Mouse (Mus musculus) heart, embryonic 11.5 days (tissue): ENCODE measurements at regions not wholly inside any gene's neighbourhood (a gene's known extent, or its start where the extent isn't known, plus 50 kb on each side); places are given as distances from the start of the nearest gene placed in this dataset.

ENCODE experiments used
- ATAC-seq: fragments of 200-750 bp; cut with Nextera tagmentation; replicated peaks from 2 replicates; pipeline ENCODE4 v1.8.0; 2017; ENCODE audit warnings: moderate library complexity; ENCODE audit not compliant: insufficient number of reproducible peaks, low FRiP score, low TSS enrichment
- H3K27ac ChIP-seq: fragments of 300-500 bp; sonication (generic); 2 replicates; pipeline ENCODE4 v1.5.1; 2014; ENCODE audit warnings: mild to moderate bottlenecking, low read depth, low read length
- H3K27me3 ChIP-seq: fragments of 300-500 bp; sonication (generic); 2 replicates; pipeline ENCODE4 v1.6.1; 2014; ENCODE audit warnings: mild to moderate bottlenecking, low read length, mixed read lengths; ENCODE audit not compliant: control insufficient read depth, insufficient read depth
- H3K36me3 ChIP-seq: fragments of 300-500 bp; sonication (generic); 2 replicates; pipeline ENCODE4 v1.6.1; 2014; ENCODE audit warnings: mild to moderate bottlenecking, low read length, moderate library complexity, mixed read lengths; ENCODE audit not compliant: control insufficient read depth, insufficient read depth
- H3K4me1 ChIP-seq: fragments of 300-500 bp; sonication (generic); 2 replicates; pipeline ENCODE4 v1.6.1; 2014; ENCODE audit warnings: low read length; ENCODE audit not compliant: control insufficient read depth, insufficient read depth
- H3K4me2 ChIP-seq: fragments of 300-500 bp; sonication (generic); 2 replicates; pipeline ENCODE4 v1.6.1; 2014; ENCODE audit warnings: mild to moderate bottlenecking, moderate library complexity
- H3K4me3 ChIP-seq: fragments of 300-500 bp; sonication (generic); 2 replicates; pipeline ENCODE4 v1.5.1; 2014; ENCODE audit warnings: low read depth, low read length
- H3K9ac ChIP-seq: fragments of 300-500 bp; sonication (generic); 2 replicates; pipeline ENCODE4 v1.6.1; 2014; ENCODE audit warnings: mild to moderate bottlenecking, low read depth, low read length, moderate library complexity
- H3K9me3 ChIP-seq: fragments of 300-500 bp; sonication (generic); replicated peaks from 2 replicates; pipeline ENCODE4 v1.6.1; 2016; ENCODE audit warnings: low read length; ENCODE audit not compliant: control insufficient read depth
- WGBS: fragments of 180-500 bp; shearing (Covaris S2); extraction: QIAGEN DNeasy Blood & Tissue Kit; methylation state at CpG from one replicate; pipeline ENCODE4 v1.1.7; 2014; ENCODE audit not compliant: insufficient replicate concordance; 5-methylcytosine and 5-hydroxymethylcytosine counted together

DNA sequence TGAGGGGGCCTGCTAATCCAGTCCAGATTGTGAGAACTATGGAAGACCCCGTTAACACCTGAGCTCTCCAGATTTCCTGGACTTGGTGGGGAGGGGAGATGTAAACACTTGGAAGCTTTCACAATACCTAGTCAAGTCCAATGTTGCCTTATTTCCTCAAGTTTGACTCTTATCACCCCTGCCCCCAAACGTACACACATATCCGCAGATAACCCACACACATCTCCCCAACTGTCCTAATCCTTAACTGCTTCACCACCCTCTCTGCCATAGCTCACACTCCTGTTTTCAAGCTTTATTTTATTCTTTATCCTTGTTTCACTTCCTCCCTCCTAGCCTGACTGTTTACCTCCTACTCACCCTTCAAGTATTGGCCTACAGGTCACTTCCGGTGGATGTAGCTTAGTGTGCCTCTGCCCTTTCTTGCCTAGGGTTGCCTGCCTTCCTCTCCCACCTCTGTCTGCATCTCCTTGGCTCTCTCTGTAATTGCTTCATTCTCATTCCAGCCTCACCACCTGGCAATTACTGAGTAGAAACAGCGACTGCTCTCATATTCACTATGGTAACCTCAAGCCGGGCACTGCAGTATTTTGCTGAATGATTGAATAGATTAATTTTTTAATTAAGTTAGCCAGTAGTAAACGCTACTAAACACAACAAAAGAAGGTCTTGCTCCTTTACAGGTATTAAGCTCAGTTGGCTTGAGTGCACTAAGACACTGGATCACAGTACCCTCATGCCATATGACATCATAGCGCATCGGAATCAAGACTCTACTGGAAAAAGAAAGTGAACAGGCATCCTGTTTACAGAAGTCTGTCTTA lies 125.3 kb upstream of the Cpeb2 start:
- Histone ChIP-seq H3K4me2 (no peak overlapping the region), H3K27me3 (no peaks in the 10 kb centered on the region), H3K36me3 (no peaks in the 10 kb centered on the region), H3K9me3 (no peaks in the 10 kb centered on the region), H3K27ac (no peak overlapping the region), H3K9ac (no peak overlapping the region), H3K4me1 (0 out of 2 replicates have a peak, but pooled peaks cover 3% of the 10 kb centered on the region), H3K4me3 (no peak overlapping the region)
- 77% methylated on average over 9 of the region's 9 CpGs for WGBS
- ATAC-seq: no peak

DNA sequence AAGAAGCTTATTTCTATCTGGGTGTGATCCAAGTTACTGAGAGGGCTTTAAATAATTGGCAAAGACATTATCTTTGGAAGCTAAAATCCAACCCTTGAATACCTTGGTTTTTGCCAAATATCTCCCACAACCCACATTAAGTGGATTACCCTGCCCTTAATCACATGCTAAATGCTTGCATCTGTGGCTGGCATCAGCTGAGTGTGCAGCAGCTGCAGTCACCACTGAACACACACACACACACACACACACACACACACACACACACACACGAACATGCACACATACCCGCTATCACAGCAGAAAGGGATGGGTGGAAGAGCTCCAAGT lies 124.7 kb upstream of the Cpeb2 start:
- no peak overlapping the region for H3K27ac ChIP-seq
- no peaks in the 10 kb centered on the region for H3K27me3 ChIP-seq
- 0 out of 2 replicates have a peak, but pooled peaks cover 3% of the 10 kb centered on the region for H3K4me1 ChIP-seq
- no peaks in the 10 kb centered on the region for H3K9me3 ChIP-seq
- no peak overlapping the region for H3K4me2 ChIP-seq
- no peak for ATAC-seq
- no peak overlapping the region for H3K4me3 ChIP-seq
- WGBS: 80% methylated on average over 2 of the region's 2 CpGs
- H3K36me3 ChIP-seq: no peaks in the 10 kb centered on the region
- H3K9ac ChIP-seq: no peak overlapping the region

DNA sequence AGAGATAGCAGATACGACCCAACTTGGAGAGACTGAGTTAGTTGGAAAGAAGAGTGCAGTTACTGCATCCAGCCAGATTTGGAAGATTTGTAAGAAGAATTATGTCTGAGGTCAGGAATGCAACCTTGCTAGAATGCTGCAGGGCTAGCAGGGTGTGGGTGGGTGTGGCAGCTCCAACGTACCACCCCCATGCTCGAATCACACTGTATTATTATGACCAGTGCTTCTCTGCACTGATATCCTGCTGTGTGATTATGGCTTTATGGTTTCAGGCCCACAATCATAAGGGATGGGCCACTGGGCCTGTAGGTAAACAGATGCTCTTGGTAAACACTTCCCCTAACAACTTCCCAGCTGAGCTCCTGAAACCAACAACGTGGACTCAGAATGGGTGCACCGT lies 122.8 kb upstream of the Cpeb2 start:
- no peak overlapping the region for H3K27ac ChIP-seq
- 75% methylated on average over 5 of the region's 5 CpGs for WGBS
- H3K9me3 ChIP-seq: no peaks in the 10 kb centered on the region
- no peak overlapping the region for H3K9ac ChIP-seq
- ATAC-seq: no peak
- no peak overlapping the region for H3K4me3 ChIP-seq
- 0 out of 2 replicates have a peak, but pooled peaks cover 7% of the 10 kb centered on the region for H3K4me1 ChIP-seq
- no peaks in the 10 kb centered on the region for H3K36me3 ChIP-seq
- H3K27me3 ChIP-seq: no peaks in the 10 kb centered on the region
- H3K4me2 ChIP-seq: no peak overlapping the region

DNA sequence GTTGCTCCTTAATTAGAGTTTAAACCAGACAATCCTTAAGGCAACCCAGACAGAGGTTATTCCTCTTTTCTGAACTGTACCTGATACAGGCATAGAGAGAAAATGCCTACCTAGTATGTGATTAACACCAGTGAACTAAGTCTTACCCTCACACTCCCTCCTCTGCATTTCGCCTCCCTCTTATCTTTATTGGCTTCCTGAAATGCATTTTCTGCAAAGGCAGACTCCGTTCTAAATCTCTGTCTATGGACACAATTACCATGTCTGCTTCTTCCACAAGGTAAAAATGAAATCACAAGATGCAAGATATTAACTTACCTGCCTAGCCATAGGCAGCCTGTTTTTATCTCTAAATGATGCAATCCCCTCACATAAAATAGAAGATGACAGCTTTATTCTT lies 121.2 kb upstream of the Cpeb2 start:
- Histone ChIP-seq H3K9me3 (no peaks in the 10 kb centered on the region), H3K36me3 (no peaks in the 10 kb centered on the region), H3K9ac (no peak overlapping the region), H3K4me1 (0 out of 2 replicates have a peak, but pooled peaks cover 7% of the 10 kb centered on the region), H3K27me3 (no peaks in the 10 kb centered on the region), H3K27ac (no peak overlapping the region), H3K4me3 (no peak overlapping the region), H3K4me2 (no peak overlapping the region)
- ATAC-seq: no peak
- 19% methylated on average over 2 of the region's 2 CpGs for WGBS

DNA sequence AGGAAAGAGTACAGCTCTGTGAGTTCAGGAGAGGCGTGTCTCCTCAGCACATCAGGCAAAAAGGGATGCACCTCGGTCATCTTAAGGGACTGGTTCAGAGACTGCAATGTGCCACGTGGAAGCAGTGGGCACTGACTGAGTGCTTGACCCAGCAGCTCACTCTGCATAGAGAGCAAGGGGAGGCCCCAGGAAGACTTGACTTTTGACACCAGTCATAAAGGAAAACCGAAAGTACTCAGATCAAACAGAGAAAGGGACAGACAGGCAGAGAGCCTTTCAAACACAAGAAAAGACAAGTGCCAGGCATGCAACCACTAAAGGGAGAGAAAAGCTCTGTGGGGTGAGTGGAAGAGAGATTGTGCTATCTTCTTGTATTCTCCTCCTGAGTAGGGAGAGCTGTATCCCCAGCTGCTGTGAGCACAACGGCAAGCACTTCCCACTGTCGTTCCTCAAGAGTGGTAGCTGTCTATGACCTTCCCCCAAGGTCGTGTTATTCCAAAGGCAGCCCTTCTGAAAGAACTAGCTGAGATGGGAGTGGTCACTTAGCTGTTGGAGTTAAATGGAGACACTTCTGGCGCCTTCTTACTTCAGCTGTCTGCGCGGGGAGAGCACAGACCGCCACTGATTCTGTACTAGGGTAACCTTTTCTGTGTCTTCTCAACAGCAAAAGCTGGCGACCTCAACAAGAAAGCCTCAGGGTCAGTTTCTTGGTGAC lies 119.4 kb upstream of the Cpeb2 start:
- 46% methylated on average over 12 of the region's 12 CpGs for WGBS
- Histone ChIP-seq H3K27me3 (no peaks in the 10 kb centered on the region), H3K36me3 (no peaks in the 10 kb centered on the region), H3K9me3 (no peaks in the 10 kb centered on the region), H3K4me3 (no peak overlapping the region), H3K4me1 (0 out of 2 replicates have a peak, but pooled peaks cover 7% of the 10 kb centered on the region), H3K4me2 (peak overlapping the region; percentile 44), H3K9ac (no peak overlapping the region), H3K27ac (peak overlapping the region; percentile 36)
- peak; percentile 54 for ATAC-seq

DNA sequence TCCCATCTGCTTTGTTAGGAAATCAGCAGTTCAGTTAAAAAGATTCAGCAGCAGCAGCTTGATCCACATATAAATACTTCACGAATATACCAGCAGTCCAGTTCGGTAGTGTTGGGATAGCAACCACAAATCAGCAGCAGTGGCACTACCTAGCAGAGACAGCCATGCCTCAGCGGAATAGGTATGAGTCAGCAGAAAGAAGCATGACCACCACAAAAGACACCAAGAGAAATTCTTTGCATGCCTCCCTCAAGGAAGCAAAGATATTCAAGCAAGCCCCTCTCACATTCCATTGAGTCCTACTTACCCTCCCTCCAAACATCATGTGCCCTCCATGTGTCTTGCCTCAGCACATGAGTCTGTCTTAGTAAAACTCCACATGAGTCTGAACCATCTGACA lies 117.5 kb upstream of the Cpeb2 start:
- no peak for ATAC-seq
- Histone ChIP-seq H3K4me3 (no peak overlapping the region), H3K4me1 (0 out of 2 replicates have a peak, but pooled peaks cover 7% of the 10 kb centered on the region), H3K36me3 (no peaks in the 10 kb centered on the region), H3K9ac (no peak overlapping the region), H3K27ac (no peak overlapping the region), H3K27me3 (no peaks in the 10 kb centered on the region), H3K4me2 (no peak overlapping the region), H3K9me3 (no peaks in the 10 kb centered on the region)
- 82% methylated on average over 3 of the region's 3 CpGs for WGBS

DNA sequence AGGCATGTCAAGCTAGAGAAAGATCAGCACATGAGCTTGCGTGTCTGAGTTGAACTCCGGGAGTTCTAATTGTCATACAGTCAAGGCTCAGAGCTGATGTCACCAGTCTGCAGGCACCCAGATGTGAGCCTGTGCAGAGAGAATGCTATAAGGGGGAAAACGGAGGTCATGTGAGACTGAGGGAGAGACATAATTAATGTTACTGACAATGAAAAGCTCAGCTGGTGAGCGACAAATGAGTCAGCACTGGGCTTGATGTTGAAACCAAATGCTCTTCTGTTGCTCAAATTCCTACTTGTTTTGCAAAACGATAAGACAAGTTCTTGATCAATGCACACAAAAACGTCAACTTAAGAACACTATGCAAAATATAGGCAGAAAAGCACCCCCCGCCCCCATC lies 116.1 kb upstream of the Cpeb2 start:
- 70% methylated on average over 7 of the region's 7 CpGs for WGBS
- Histone ChIP-seq H3K9ac (no peak overlapping the region), H3K27me3 (no peaks in the 10 kb centered on the region), H3K36me3 (no peaks in the 10 kb centered on the region), H3K27ac (no peak overlapping the region), H3K9me3 (no peaks in the 10 kb centered on the region), H3K4me3 (no peak overlapping the region), H3K4me2 (no peak overlapping the region), H3K4me1 (0 out of 2 replicates have a peak, but pooled peaks cover 4% of the 10 kb centered on the region)
- ATAC-seq: no peak

DNA sequence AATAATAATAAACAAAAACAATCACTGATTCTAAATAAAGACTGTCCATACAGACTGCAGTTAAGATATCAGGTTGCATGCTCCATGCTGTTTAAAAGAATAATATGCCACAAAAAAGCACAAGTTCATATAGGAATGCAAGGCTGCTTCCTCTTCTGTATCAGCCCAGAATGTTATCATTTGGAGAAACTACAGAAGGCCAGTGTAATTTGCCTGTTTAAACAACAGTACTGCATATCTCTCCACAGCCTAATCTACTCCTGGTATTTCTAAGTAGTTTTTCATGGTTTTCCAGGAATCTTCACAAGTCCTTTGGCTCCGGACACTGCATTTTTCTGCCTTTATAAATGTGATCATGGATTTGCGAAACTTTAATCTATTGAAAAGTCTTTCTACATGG lies 111.9 kb upstream of the Cpeb2 start:
- Histone ChIP-seq H3K9ac (no peak overlapping the region), H3K4me3 (no peak overlapping the region), H3K4me2 (no peak overlapping the region), H3K4me1 (no peaks in the 10 kb centered on the region), H3K27me3 (no peaks in the 10 kb centered on the region), H3K36me3 (no peaks in the 10 kb centered on the region), H3K27ac (no peak overlapping the region), H3K9me3 (no peaks in the 10 kb centered on the region)
- no peak for ATAC-seq
- 46% methylated on average over 2 of the region's 2 CpGs for WGBS
